Mouse (Mus musculus): Measurements from ENCODE around the gene Glmp.
"Not testable (repeated sequence)": the region's sequence is repeated elsewhere in the genome, so short reads cannot be mapped to it uniquely, and the experiment has no call there.

Gene Glmp

DNA sequence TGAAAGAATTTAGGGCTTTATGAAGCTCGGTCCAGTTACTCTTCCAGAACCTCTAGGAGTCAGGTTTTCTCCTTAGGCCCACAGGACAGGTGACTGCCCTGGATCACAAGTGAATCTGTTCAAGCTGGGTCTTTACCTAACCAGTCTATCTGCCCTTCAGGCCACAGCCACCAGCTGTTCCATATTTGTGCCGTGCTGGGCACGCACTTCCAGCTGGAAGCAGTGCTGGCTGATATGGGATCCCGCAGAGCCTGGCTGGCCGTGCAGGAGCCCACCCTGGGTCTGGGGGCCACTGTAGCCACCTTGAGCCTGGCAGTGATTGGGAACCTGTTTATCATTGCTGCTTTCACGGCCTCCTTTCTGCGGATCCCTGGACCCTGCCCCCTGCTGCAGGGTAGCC, 51.8 kb downstream of the Glmp start:
- not testable (repeated sequence) for DNase-seq (ENCODE audit: low spot score in 2 of 2)

DNA sequence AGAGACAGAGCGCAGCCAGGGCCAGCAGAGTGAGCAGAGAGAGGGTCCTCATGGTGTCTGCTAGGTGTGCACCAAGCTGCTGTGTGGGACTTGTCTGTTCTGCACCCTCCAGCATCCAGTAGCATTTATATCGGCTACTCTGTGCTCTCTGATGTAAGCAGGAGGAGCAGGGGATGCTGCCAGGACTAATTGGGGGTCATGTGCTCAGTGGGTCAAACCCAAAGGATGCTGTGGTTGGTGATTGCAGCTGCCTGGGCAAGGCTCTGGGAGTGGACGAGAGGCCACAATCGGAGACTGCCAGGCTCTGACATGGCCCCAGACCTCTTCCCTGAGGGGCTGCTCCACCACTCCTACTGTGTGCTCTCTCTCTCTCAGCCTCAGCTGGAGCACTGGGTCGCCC, 53.8 kb downstream of the Glmp start, which contains the start of gene Bglap2:
Gene Bglap2, minus strand, starts transcription at position 101 of the 400 bp plus-strand sequence.
- not testable (repeated sequence) for DNase-seq (ENCODE audit: low spot score in 2 of 2)
